Mouse (Mus musculus) 3T3-L1 (cell line): Measurements from ENCODE around the gene Dmbx1.

Experiments
- DNase-seq: peaks from one replicate; pipeline ENCODE4 v3.0.0-alpha.2; 2015; ENCODE audit warnings: low read depth, low spot score

The Dmbx1 gene

GRCm38 (mm10) chr4:115939295-115940102, at the start of gene Dmbx1:
Gene Dmbx1, minus strand, starts transcription at chr4:115939926.
- DNase-seq, result no peak

GRCm38 (mm10) chr4:115989382-115989781, 49.7 kb upstream of the Dmbx1 start:
- no peak for DNase-seq

- no peak for DNase-seq
Observed at GRCm38 (mm10) chr4:115987858-115988530, 48.3 kb upstream of the Dmbx1 start.

GRCm38 (mm10) chr4:115987436-115987835, 47.7 kb upstream of the Dmbx1 start:
- DNase-seq, result no peak

- peak; percentile 43 for DNase-seq
Observed at GRCm38 (mm10) chr4:115984967-115985366, 45.2 kb upstream of the Dmbx1 start.

GRCm38 (mm10) chr4:115984111-115984510, 44.4 kb upstream of the Dmbx1 start:
- peak; percentile 90 for DNase-seq

GRCm38 (mm10) chr4:115980676-115981075, 41.0 kb upstream of the Dmbx1 start:
- peak; percentile 85 for DNase-seq

GRCm38 (mm10) chr4:115979437-115979836, 39.7 kb upstream of the Dmbx1 start:
- DNase-seq, result no peak

GRCm38 (mm10) chr4:115978911-115979310, 39.2 kb upstream of the Dmbx1 start:
- no peak for DNase-seq

GRCm38 (mm10) chr4:115972543-115972942, 32.8 kb upstream of the Dmbx1 start:
- DNase-seq, result no peak

- DNase-seq, result peak; percentile 61
Observed at GRCm38 (mm10) chr4:115964446-115964845, 24.7 kb upstream of the Dmbx1 start.

GRCm38 (mm10) chr4:115963751-115964150, 24.0 kb upstream of the Dmbx1 start:
- DNase-seq, result no peak

GRCm38 (mm10) chr4:115962671-115963412, 23.1 kb upstream of the Dmbx1 start:
- no peak for DNase-seq

- no peak for DNase-seq
Observed at GRCm38 (mm10) chr4:115961991-115962390, 22.3 kb upstream of the Dmbx1 start.

- no peak for DNase-seq
Observed at GRCm38 (mm10) chr4:115959546-115959945, 19.8 kb upstream of the Dmbx1 start.

GRCm38 (mm10) chr4:115955494-115955775, 15.7 kb upstream of the Dmbx1 start:
- no peak for DNase-seq

GRCm38 (mm10) chr4:115954656-115955493, 15.1 kb upstream of the Dmbx1 start:
- no peak for DNase-seq

- DNase-seq, result no peak
Observed at GRCm38 (mm10) chr4:115953559-115953958, 13.8 kb upstream of the Dmbx1 start.

- DNase-seq, result peak; percentile 67
Observed at GRCm38 (mm10) chr4:115952758-115953157, 13.0 kb upstream of the Dmbx1 start.

GRCm38 (mm10) chr4:115943669-115944314, 4.1 kb upstream of the Dmbx1 start:
- DNase-seq, result no peak

- no peak for DNase-seq
Observed at GRCm38 (mm10) chr4:115941242-115941820, 1.6 kb upstream of the Dmbx1 start.
